Comparison of ENCODE assay signal across 28 mouse cellular contexts in the genomic region with DNA sequence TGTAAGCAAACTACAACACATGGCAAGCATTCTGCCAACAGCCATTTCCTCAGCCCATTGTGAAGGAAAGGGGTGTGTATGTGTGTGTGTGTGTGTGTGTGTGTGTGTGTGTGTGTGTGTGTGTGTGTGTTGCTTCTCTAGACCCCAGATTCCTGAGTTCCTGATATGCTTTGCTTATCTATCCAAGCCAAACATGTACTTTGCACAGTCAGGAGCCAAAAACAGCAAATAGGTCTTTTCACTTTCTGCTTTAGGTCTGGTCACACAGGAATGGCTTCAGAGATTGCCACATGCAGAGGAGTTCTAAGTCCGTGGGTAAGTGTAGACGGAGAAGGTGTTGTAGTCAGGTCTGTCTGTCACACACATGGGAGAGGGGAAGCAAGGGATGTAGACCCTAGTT.
DNase-seq lines count a peak whose midpoint lies in the region; ATAC-seq and TF ChIP-seq lines count a peak whose summit lies in the region.
"Had no signal": no experiment of that assay in that cellular context is flagged by ENCODE, and none has a peak within 500 bp of the region (broad histone marks: within the 10 kb centered on the region; RNA-seq: fewer than 3 reads in every experiment).

No protein-coding gene starts in this region.

- H3K4me3 ChIP-seq in heart, embryonic 13.5 days = no peak overlapping the region
- no peak overlapping the region for H3K4me3 ChIP-seq in liver, adult 2 months (ENCODE audit: insufficient read depth, low read depth, low read length)
- no peak overlapping the region for H3K4me3 ChIP-seq in liver, embryonic 12.5 days
- H3K4me3 ChIP-seq in stomach, embryonic 15.5 days (replicated peaks) = no peak overlapping the region
- H3K4me3 ChIP-seq: hindbrain, embryonic 10.5 days; hindbrain, embryonic 15.5 days; kidney, embryonic 15.5 days; left cerebral cortex, adult 2 months; limb, embryonic 12.5 days; midbrain, embryonic 13.5 days; neural tube, embryonic 13.5 days had no signal

- TF ChIP-seq CTCF in liver, adult 2 months (IDR thresholded peaks at IDR 0.05; ENCODE audit: low read depth, low read length) = no peak

- 0 out of 2 replicates have a peak, but pooled peaks cover 2% of the 10 kb centered on the region for H3K4me1 ChIP-seq in heart, embryonic 13.5 days
- no peaks in the 10 kb centered on the region for H3K4me1 ChIP-seq in liver, adult 2 months (ENCODE audit: control insufficient read depth, insufficient read depth, low read length)
- no peaks in the 10 kb centered on the region for H3K4me1 ChIP-seq in liver, embryonic 12.5 days
- H3K4me1 ChIP-seq in stomach, embryonic 15.5 days = no peaks in the 10 kb centered on the region
- H3K4me1 ChIP-seq: hindbrain, embryonic 10.5 days; hindbrain, embryonic 15.5 days; kidney, embryonic 15.5 days; limb, embryonic 12.5 days; midbrain, embryonic 13.5 days; neural tube, embryonic 13.5 days had no signal

- H3K27me3 ChIP-seq in heart, embryonic 13.5 days (replicated peaks) = no peaks in the 10 kb centered on the region
- H3K27me3 ChIP-seq in liver, adult 2 months (ENCODE audit: control insufficient read depth, insufficient read depth, low read length) = no peaks in the 10 kb centered on the region
- H3K27me3 ChIP-seq in liver, embryonic 12.5 days (replicated peaks) = no peaks in the 10 kb centered on the region
- H3K27me3 ChIP-seq in stomach, embryonic 15.5 days (replicated peaks) = no peaks in the 10 kb centered on the region
- H3K27me3 ChIP-seq: hindbrain, embryonic 15.5 days; kidney, embryonic 15.5 days; limb, embryonic 12.5 days; midbrain, embryonic 13.5 days; neural tube, embryonic 13.5 days; Patski had no signal

- DNase-seq in heart, adult 9 months (ENCODE audit: low spot score in 2 of 2) = no peak
- peak; percentile 14 for DNase-seq in liver, adult 2 months (ENCODE audit: extremely low read depth, low read depth, low spot score)
- no peak for DNase-seq in lung, postnatal 4 days
- no peak for DNase-seq in embryo, embryonic 11 days
- DNase-seq: adrenal gland, postnatal 10 days; cerebellum, adult 8-10 months; cerebellum, postnatal 25 days; gastrocnemius, postnatal 25 days; heart, adult 18-20 months; kidney, adult 11 months; kidney, postnatal 25 days; lung, adult 18-20 months; thymus, postnatal 14 days had no signal

- no peak for TF ChIP-seq POLR2A in liver, adult 2 months (IDR thresholded peaks at IDR 0.05; ENCODE audit: extremely low read depth, insufficient read depth, low read length)

- 48% methylated on average over 2 of the region's 2 CpGs for WGBS in heart, embryonic 13.5 days
- 34% methylated on average over 2 of the region's 2 CpGs for WGBS in liver, adult 2 months
- 28% methylated on average over 2 of the region's 2 CpGs for WGBS in liver, embryonic 12.5 days (ENCODE audit: insufficient replicate concordance)
- 75% methylated on average over 2 of the region's 2 CpGs for WGBS in stomach, embryonic 15.5 days

- H3K9ac ChIP-seq in heart, embryonic 13.5 days = no peak overlapping the region
- no peak overlapping the region for H3K9ac ChIP-seq in liver, adult 2 months (ENCODE audit: low read depth, low read length)
- no peak overlapping the region for H3K9ac ChIP-seq in liver, embryonic 12.5 days
- H3K9ac ChIP-seq in stomach, embryonic 15.5 days = no peak overlapping the region
- H3K9ac ChIP-seq: hindbrain, embryonic 15.5 days; kidney, embryonic 15.5 days; limb, embryonic 12.5 days; midbrain, embryonic 13.5 days; neural tube, embryonic 13.5 days had no signal

- no peak overlapping the region for H3K27ac ChIP-seq in heart, embryonic 13.5 days (replicated peaks)
- no peak overlapping the region for H3K27ac ChIP-seq in liver, adult 2 months (replicated peaks; ENCODE audit: insufficient read depth, low read depth, low read length)
- no peak overlapping the region for H3K27ac ChIP-seq in liver, embryonic 12.5 days
- no peak overlapping the region for H3K27ac ChIP-seq in stomach, embryonic 15.5 days
- H3K27ac ChIP-seq: hindbrain, embryonic 10.5 days; hindbrain, embryonic 15.5 days; kidney, embryonic 15.5 days; left cerebral cortex, adult 2 months; limb, embryonic 12.5 days; macrophage; midbrain, embryonic 13.5 days; neural tube, embryonic 13.5 days had no signal

- no peaks in the 10 kb centered on the region for H3K79me2 ChIP-seq in liver, adult 2 months (ENCODE audit: control insufficient read depth, insufficient read depth, low read length)

- H3K4me2 ChIP-seq in heart, embryonic 13.5 days = no peak overlapping the region
- no peak overlapping the region for H3K4me2 ChIP-seq in liver, embryonic 12.5 days
- no peak overlapping the region for H3K4me2 ChIP-seq in stomach, embryonic 15.5 days
- H3K4me2 ChIP-seq: hindbrain, embryonic 15.5 days; kidney, embryonic 15.5 days; limb, embryonic 12.5 days; midbrain, embryonic 13.5 days; neural tube, embryonic 13.5 days had no signal

- H3K9me3 ChIP-seq in heart, embryonic 13.5 days = no peaks in the 10 kb centered on the region
- H3K9me3 ChIP-seq in liver, embryonic 12.5 days (replicated peaks) = no peaks in the 10 kb centered on the region
- H3K9me3 ChIP-seq in stomach, embryonic 15.5 days = no peaks in the 10 kb centered on the region
- H3K9me3 ChIP-seq: hindbrain, embryonic 10.5 days; hindbrain, embryonic 15.5 days; kidney, embryonic 15.5 days; limb, embryonic 12.5 days; midbrain, embryonic 13.5 days; neural tube, embryonic 13.5 days had no signal

- no peaks in the 10 kb centered on the region for H3K36me3 ChIP-seq in heart, embryonic 13.5 days
- H3K36me3 ChIP-seq in liver, adult 2 months (ENCODE audit: control insufficient read depth, insufficient read depth, low read length) = no peaks in the 10 kb centered on the region
- H3K36me3 ChIP-seq in liver, embryonic 12.5 days = no peaks in the 10 kb centered on the region
- H3K36me3 ChIP-seq in stomach, embryonic 15.5 days = no peaks in the 10 kb centered on the region
- H3K36me3 ChIP-seq: hindbrain, embryonic 10.5 days; hindbrain, embryonic 15.5 days; kidney, embryonic 15.5 days; limb, embryonic 12.5 days; midbrain, embryonic 13.5 days; neural tube, embryonic 13.5 days had no signal

- peak; percentile 46; the same call in 1 of the 2 replicates for ATAC-seq in heart, embryonic 13.5 days (ENCODE audit: extremely low read depth, insufficient number of reproducible peaks, low FRiP score, low TSS enrichment)
- ATAC-seq in liver, embryonic 12.5 days = no peak
- 0 out of 2 replicates have a peak, but pooled peaks have one; percentile 47 for ATAC-seq in stomach, embryonic 15.5 days (ENCODE audit: insufficient read depth, low FRiP score, low read depth)
- ATAC-seq: forebrain, embryonic 14.5 days; inflammation-experienced regulatory T-cells, adult 6 months; lung, postnatal 0 days; midbrain, embryonic 13.5 days; Patski had no signal
